Mouse (Mus musculus): Measurements from ENCODE around the gene Pik3c2b.

- no peak for TF ChIP-seq CTCF (IDR thresholded peaks at IDR 0.05)
- no peak for TF ChIP-seq POLR2A (IDR thresholded peaks at IDR 0.05; ENCODE audit: insufficient read depth, low read depth, low read length)
- TF ChIP-seq EP300 (IDR thresholded peaks at IDR 0.05; ENCODE audit: insufficient read depth, low read depth, low read length): no peak
Measured at GRCm38 (mm10) chr1:133124137-133124536, 78.7 kb downstream of the Pik3c2b start.
